Mouse (Mus musculus): Measurements from ENCODE around the gene Smco2. TPM values are rescaled to one million over a fixed set of nuclear protein-coding genes. Genes with fewer than 3 reads are reported as not detected.

Gene Smco2
- polyA plus RNA-seq, 1 experiment: 0.13 TPM

DNA sequence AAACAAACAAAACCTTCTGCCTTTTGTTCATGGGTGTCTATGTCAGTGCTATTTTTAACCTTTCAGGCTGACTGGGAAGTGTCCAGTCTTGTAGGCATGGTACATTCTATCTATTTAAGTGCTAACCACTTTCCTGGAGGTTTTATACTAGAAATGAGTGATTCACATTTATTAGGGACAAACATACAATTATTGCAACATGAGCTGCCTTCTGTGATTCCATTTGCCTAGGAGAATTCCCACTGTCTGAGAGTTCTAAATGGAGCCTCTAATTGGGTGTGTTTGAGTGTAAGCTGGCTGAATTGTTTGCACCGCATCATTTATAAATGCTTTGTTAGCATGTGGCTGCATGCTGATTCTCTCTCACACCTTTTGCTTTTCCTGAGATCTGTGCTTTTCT, 65.9 kb downstream of the Smco2 start:
- TF ChIP-seq POLR2A (IDR thresholded peaks at IDR 0.05; ENCODE audit: extremely low read depth, insufficient read depth, low read length) (no peak), CTCF (IDR thresholded peaks at IDR 0.05; ENCODE audit: extremely low read depth, insufficient read depth, low read length) (no peak)
- Histone ChIP-seq H3K27ac (ENCODE audit: insufficient read depth, low read length) (no peak overlapping the region), H3K4me1 (ENCODE audit: control insufficient read depth, insufficient read depth, low read length) (peaks cover 7% of the 10 kb centered on the region), H3K4me3 (ENCODE audit: insufficient read depth, low read length) (no peak overlapping the region)

- Histone ChIP-seq H3K27ac (ENCODE audit: insufficient read depth, low read length) (no peak overlapping the region), H3K4me3 (ENCODE audit: insufficient read depth, low read length) (no peak overlapping the region), H3K4me1 (ENCODE audit: control insufficient read depth, insufficient read depth, low read length) (peaks cover 5% of the 10 kb centered on the region)
- TF ChIP-seq POLR2A (IDR thresholded peaks at IDR 0.05; ENCODE audit: extremely low read depth, insufficient read depth, low read length) (no peak), CTCF (IDR thresholded peaks at IDR 0.05; ENCODE audit: extremely low read depth, insufficient read depth, low read length) (no peak)
Observed at GRCm38 (mm10) chr6:146917396-146917795, 67.5 kb downstream of the Smco2 start.

DNA sequence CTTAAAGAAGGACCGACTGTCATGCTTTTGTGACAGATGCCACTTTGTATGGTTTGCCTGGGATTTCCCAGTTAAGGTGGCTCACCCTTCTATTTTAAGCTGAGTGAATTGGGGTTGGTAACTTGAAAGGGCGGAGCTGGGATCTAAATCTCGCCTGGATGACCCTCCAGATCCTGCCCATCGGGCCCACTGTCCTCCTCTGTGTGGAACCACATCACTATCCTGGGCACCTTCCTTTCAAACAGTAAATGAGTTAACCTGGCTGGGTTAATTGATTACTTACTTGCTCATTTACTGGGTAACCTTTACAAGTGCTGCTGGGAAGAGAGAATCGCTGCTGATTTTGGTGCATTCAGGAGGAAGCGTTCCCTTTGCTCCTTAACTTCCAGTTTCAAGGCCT, 68.4 kb downstream of the Smco2 start:
- H3K4me3 ChIP-seq (ENCODE audit: insufficient read depth, low read length): no peak overlapping the region
- TF ChIP-seq POLR2A (IDR thresholded peaks at IDR 0.05; ENCODE audit: extremely low read depth, insufficient read depth, low read length): no peak
- TF ChIP-seq CTCF (IDR thresholded peaks at IDR 0.05; ENCODE audit: extremely low read depth, insufficient read depth, low read length): no peak
- H3K27ac ChIP-seq (ENCODE audit: insufficient read depth, low read length): no peak overlapping the region
- H3K4me1 ChIP-seq (ENCODE audit: control insufficient read depth, insufficient read depth, low read length): peaks cover 1% of the 10 kb centered on the region; the same call in 1 of the 2 replicates

Other genes with a start within 250 kb of the Smco2 start
- 70.6 and 73.0 TPM in 2 replicates for gene Med21, start 207.6 kb upstream of the Smco2 start, polyA plus RNA-seq (2012; rRNA removed)
- gene Tm7sf3, start 207.3 kb upstream of the Smco2 start, polyA plus RNA-seq (2012; rRNA removed): 22.3 and 22.9 TPM in 2 replicates
- 14.6 and 15.7 TPM in 2 replicates for gene Stk38l, start 125.1 kb upstream of the Smco2 start, polyA plus RNA-seq (2012; rRNA removed)
- gene Arntl2, start 54.0 kb upstream of the Smco2 start, polyA plus RNA-seq (2012; rRNA removed): 25.6 and 28.3 TPM in 2 replicates
- 26.5 and 30.6 TPM in 2 replicates for gene Ppfibp1, start 38.4 kb downstream of the Smco2 start, polyA plus RNA-seq (2012; rRNA removed)
- not detected in 2 replicates for gene 1700034J05Rik, start 104.3 kb downstream of the Smco2 start, polyA plus RNA-seq (2012; rRNA removed)
- gene Rep15, start 182.5 kb downstream of the Smco2 start, polyA plus RNA-seq (2012; rRNA removed): 1.2 and 1.5 TPM in 2 replicates
- gene Mrps35, start 192.7 kb downstream of the Smco2 start, polyA plus RNA-seq (2012; rRNA removed): 38.5 and 41.8 TPM in 2 replicates
- gene Mansc4, start 236.9 kb downstream of the Smco2 start, polyA plus RNA-seq (2012; rRNA removed): 0.26 and 0.42 TPM in 2 replicates
- 13.6 and 13.7 TPM in 2 replicates for gene Klhl42, start 241.3 kb downstream of the Smco2 start, polyA plus RNA-seq (2012; rRNA removed)

Data from cortical plate, adult 2 months (tissue).